Mouse (Mus musculus) heart, adult 10 weeks (tissue): Measurements from ENCODE around the gene Nrip3. TPM values are rescaled to one million over a fixed set of nuclear protein-coding genes. Genes with fewer than 3 reads are reported as not detected.

Experiments used
- polyA plus RNA-seq: library from polyadenylated mRNA; stranded (reverse); fragments of 350-450 nt; fragmentation: Illumina TruSeq; extraction: RNeasy Lipid Tissue Mini Kit (QIAGEN cat#74804); gene quantifications from one replicate; pipeline ENCODE4 v1.2.3, GENCODE M21; 2014; ENCODE audit warnings: low read depth, low replicate concordance

The Nrip3 gene
- not detected for polyA plus RNA-seq

DNA sequence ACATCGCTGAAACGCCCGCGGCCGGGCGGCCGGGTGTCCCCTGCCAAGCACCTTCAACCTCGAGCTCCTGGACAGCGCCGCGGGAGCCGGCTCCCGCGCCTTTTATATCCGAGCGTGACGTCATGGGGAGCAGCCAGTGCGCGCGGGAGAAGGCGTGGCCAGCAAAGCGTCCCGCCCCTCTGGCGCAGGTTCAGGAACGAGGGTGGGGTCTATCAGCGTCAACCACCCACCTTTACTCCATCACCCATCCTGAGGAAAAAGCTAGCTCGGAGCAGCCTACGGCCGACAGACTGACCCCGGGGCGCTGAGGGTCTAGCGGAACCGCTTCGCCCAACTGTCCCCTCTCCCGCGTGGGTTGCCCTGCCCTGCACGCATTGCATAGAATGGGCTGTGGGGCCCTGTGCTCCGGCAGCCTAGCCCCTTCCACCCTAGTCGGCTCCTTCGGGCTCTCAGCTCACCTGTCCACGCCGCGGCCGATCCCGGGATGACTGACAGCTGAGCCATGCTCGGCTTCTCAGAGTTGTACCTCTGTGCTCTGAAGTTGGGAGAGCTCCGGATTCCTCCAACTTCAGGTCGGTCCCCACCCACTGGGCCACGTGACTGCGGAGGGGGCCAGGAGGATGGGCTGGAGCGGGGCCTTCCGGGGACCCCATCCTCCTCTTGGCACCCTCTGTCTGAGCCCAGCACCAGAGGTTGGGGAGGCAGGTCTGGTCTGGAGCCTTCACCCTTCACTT lies at the start of gene Nrip3:
Gene Nrip3 (minus strand): TSS at position 556 of the 734 bp plus-strand sequence.

DNA sequence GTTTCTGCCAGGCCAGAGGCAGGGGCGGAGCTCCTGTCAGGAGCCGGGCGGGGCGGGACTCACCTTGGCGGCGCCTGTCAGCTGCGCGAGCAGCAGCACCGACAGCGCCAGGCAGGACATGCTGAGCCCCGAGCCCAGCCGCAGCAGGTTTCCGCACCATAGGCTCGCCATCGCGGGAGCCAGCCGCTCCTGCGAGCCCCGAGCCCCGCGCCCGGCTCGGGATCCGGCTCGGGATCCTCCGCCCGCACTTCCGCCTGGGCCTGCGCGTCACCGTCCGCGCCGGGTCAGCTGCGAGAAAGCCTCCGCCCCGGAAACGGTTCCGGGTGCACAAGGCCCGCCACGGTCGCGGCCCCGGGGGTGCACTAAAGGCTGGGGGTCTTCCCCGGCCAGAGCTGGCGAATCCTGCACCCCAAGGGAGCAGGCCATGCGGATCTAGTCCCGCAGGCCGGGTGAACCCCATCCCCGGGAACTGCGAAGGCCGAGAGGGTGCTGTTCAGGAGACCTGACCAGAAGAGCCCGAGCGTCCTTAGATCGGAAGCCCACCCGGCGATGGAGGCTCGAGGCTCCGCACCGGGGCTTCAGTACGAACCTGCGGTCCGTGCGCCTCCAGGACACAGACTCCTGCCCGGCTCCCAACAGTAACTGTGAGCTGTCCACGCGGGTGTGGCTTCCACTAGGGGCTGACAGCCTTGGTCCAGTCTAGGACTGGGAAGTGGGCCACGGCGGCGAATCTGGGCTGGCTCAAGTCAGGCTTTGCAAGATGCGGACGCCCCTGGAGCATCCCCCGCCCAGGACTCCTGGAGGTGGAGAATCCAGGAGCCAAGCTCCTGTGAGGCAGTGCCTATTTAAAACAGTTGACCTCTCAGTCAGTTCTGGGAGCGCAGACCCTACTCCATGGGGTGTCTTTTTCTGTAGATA lies 29.6 kb downstream of the Nrip3 start, which contains the start of gene Tmem9b:
Gene Tmem9b (minus strand): TSS at position 868 of the 918 bp plus-strand sequence.

DNA sequence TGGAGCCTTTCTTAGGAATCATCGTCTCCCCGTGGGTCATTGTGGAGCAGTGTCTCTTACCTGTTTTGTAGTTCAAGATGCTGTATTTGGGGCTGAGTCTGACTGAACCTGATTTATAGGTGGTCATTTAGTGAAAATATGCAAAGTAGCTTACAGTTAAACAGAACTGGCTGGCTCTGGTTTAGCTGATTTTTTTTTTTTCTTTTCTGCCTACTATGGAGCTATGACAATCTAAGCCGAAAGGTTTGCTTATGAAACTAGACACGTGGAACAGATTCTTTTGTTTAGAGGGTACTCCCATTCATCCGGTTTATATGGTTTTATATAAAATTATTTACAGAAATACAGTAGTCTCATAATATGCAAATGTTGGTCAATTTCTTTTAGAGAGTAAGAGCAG lies 50.2 kb downstream of the Nrip3 start, which contains the start of gene Ascl3:
Gene Ascl3 (minus strand): TSS at position 101 of the 400 bp plus-strand sequence.

DNA sequence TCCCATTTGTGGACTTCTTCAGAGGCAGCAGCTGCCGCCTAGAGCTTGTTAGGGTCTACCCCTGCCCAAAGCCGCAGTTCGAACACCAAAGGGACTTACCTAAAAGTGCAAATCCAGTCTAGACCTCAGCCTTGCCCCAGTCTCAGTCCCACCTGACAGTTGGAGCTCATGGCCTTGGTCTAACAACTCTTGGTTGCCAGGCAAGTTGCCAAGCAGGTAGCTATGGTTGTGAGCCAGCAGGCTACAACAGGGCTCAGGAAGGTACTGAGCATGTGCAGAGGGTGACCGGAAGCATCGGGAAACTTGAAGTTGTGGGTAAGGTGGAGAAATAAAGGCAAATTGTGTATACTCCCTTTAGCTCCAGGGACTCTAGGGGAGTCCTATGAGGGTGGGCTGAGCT lies 58.1 kb downstream of the Nrip3 start, which contains the start of gene BC051019:
Gene BC051019 (minus strand): TSS at position 154 of the 400 bp plus-strand sequence.

Other genes with a start within 250 kb of the Nrip3 start
- gene St5, start 78.4 kb downstream of the Nrip3 start, polyA plus RNA-seq: 36.2 TPM
- 15.1 TPM for gene Akip1, start 78.3 kb downstream of the Nrip3 start, polyA plus RNA-seq
- not detected for gene BC051019, start 58.2 kb downstream of the Nrip3 start, polyA plus RNA-seq
- gene Ascl3, start 50.3 kb downstream of the Nrip3 start, polyA plus RNA-seq: not detected
- 46.0 TPM for gene Tmem9b, start 29.1 kb downstream of the Nrip3 start, polyA plus RNA-seq
- gene Scube2, start 83.7 kb upstream of the Nrip3 start, polyA plus RNA-seq: 20.2 TPM
- 89.7 TPM for gene Dennd5a, start 178.4 kb upstream of the Nrip3 start, polyA plus RNA-seq
- 47.0 TPM for gene Tmem41b, start 204.9 kb upstream of the Nrip3 start, polyA plus RNA-seq
- gene Ipo7, start 236.2 kb upstream of the Nrip3 start, polyA plus RNA-seq: 76.8 TPM